Mouse (Mus musculus) heart, postnatal 0 days (tissue): Measurements from ENCODE around the gene Lclat1. TPM values are rescaled to one million over a fixed set of nuclear protein-coding genes. Genes with fewer than 3 reads are reported as not detected.
A peak's percentile ranks its signal among the peaks of the same experiment; 100 is the strongest.

ENCODE experiments used
- ATAC-seq: fragments of 200-750 bp; cut with Nextera tagmentation; 2 replicates; pipeline ENCODE4 v1.8.0; 2017; ENCODE audit warnings: low read depth, moderate number of reproducible peaks, moderate library complexity; ENCODE audit not compliant: insufficient read depth
- DNase-seq: peaks from one replicate; pipeline ENCODE4 v3.0.0-alpha.2; 2016; ENCODE audit warnings: low spot score
- H3K27ac ChIP-seq: fragments of 300-500 bp; sonication (generic); 2 replicates; pipeline ENCODE4 v1.5.1; 2014; ENCODE audit warnings: low read depth, mild to moderate bottlenecking
- H3K27me3 ChIP-seq: fragments of 300-500 bp; sonication (generic); 2 replicates; pipeline ENCODE4 v1.6.1; 2014; ENCODE audit warnings: low read length, mixed read lengths; ENCODE audit not compliant: control insufficient read depth, insufficient read depth
- H3K36me3 ChIP-seq: fragments of 300-500 bp; sonication (generic); replicated peaks from 2 replicates; pipeline ENCODE4 v1.6.1; 2014; ENCODE audit warnings: low read length, mixed read lengths; ENCODE audit not compliant: control insufficient read depth, insufficient read depth
- H3K4me1 ChIP-seq: fragments of 300-500 bp; sonication (generic); 2 replicates; pipeline ENCODE4 v1.6.1; 2014; ENCODE audit warnings: antibody characterized with exemption; ENCODE audit not compliant: control insufficient read depth, insufficient read depth
- H3K4me2 ChIP-seq: fragments of 300-500 bp; sonication (generic); 2 replicates; pipeline ENCODE4 v1.6.1; 2014; ENCODE audit warnings: low read depth, mild to moderate bottlenecking, low read length, moderate library complexity
- H3K4me3 ChIP-seq: fragments of 300-500 bp; sonication (generic); 2 replicates; pipeline ENCODE4 v1.5.1; 2014; ENCODE audit warnings: low read depth, low read length
- H3K9ac ChIP-seq: fragments of 300-500 bp; sonication (generic); replicated peaks from 2 replicates; pipeline ENCODE4 v1.6.1; 2014; ENCODE audit warnings: low read depth, low read length, mixed read lengths
- H3K9me3 ChIP-seq: fragments of 300-500 bp; sonication (generic); replicated peaks from 2 replicates; pipeline ENCODE4 v1.6.1; 2016; ENCODE audit warnings: low read length; ENCODE audit not compliant: control insufficient read depth
- CTCF ChIP-seq: IDR thresholded peaks from 2 replicates; pipeline ENCODE4 v1.5.1; 2016; ENCODE audit warnings: antibody characterized with exemption, control low read depth, low read depth
- EP300 ChIP-seq: IDR thresholded peaks from 2 replicates; pipeline ENCODE4 v1.6.1; 2016; ENCODE audit warnings: antibody characterized with exemption, low read depth
- WGBS: fragments of 180-500 bp; shearing (Covaris S2); extraction: QIAGEN DNeasy Blood & Tissue Kit; methylation state at CpG from one replicate; pipeline ENCODE4 v1.1.7; 2014; 5-methylcytosine and 5-hydroxymethylcytosine counted together
- polyA plus RNA-seq: library from polyadenylated mRNA; unstranded; fragments of >200 nt; fragmentation: Nextera tagmentation; extraction: Ambion mirVana; gene quantifications from 2 replicates; pipeline ENCODE4 v1.2.1, GENCODE M21; 2015
- total RNA-seq: library from RNA; depleted of rRNA; stranded (reverse); fragments of >200 nt; gene quantifications from 2 replicates; pipeline ENCODE4 v1.2.3, GENCODE M21; 2014; ENCODE audit warnings: low replicate concordance

The Lclat1 gene
- total and polyA plus RNA-seq, 2 experiments from 2014 or later, result 31.5 to 218 TPM

GRCm38 (mm10) chr17:73126903-73127302, 19.1 kb downstream of the Lclat1 start:
- DNase-seq, result no peak
- ATAC-seq, result no peak
- H3K27me3 ChIP-seq, result no peaks in the 10 kb centered on the region
- H3K4me2 ChIP-seq, result peak overlapping the region; percentile 26; the same call in 1 of the 2 replicates
- no peaks in the 10 kb centered on the region for H3K36me3 ChIP-seq
- peaks cover 26% of the 10 kb centered on the region for H3K4me1 ChIP-seq
- no peaks in the 10 kb centered on the region for H3K9me3 ChIP-seq
- H3K9ac ChIP-seq, result no peak overlapping the region
- H3K27ac ChIP-seq, result peak overlapping the region; percentile 73
- TF ChIP-seq CTCF (no peak), EP300 (no peak)
- no peak overlapping the region for H3K4me3 ChIP-seq

GRCm38 (mm10) chr17:73136562-73137484, 29.0 kb downstream of the Lclat1 start:
- H3K27me3 ChIP-seq, result no peaks in the 10 kb centered on the region
- H3K4me1 ChIP-seq, result peaks cover 8% of the 10 kb centered on the region; the same call in 1 of the 2 replicates
- 57% methylated on average over 5 of the region's 5 CpGs for WGBS
- H3K27ac ChIP-seq, result no peak overlapping the region
- no peaks in the 10 kb centered on the region for H3K9me3 ChIP-seq
- ATAC-seq (no peak), DNase-seq (no peak)
- H3K9ac ChIP-seq, result no peak overlapping the region
- TF ChIP-seq EP300, result no peak
- H3K36me3 ChIP-seq, result no peaks in the 10 kb centered on the region
- H3K4me3 ChIP-seq, result no peak overlapping the region
- H3K4me2 ChIP-seq, result no peak overlapping the region

- Histone ChIP-seq H3K9me3 (no peaks in the 10 kb centered on the region), H3K4me2 (no peak overlapping the region), H3K27me3 (no peaks in the 10 kb centered on the region), H3K27ac (no peak overlapping the region), H3K4me1 (peaks cover 8% of the 10 kb centered on the region; the same call in 1 of the 2 replicates), H3K9ac (no peak overlapping the region), H3K4me3 (no peak overlapping the region), H3K36me3 (no peaks in the 10 kb centered on the region)
- TF ChIP-seq CTCF, result no peak
- no peak for TF ChIP-seq EP300
- DNase-seq (no peak), ATAC-seq (no peak)
- 86% methylated on average over 3 of the region's 3 CpGs for WGBS
These were observed 30.4 kb downstream of the Lclat1 start for GRCm38 (mm10) chr17:73138217-73138616.

GRCm38 (mm10) chr17:73142029-73142428, 34.2 kb downstream of the Lclat1 start:
- no peak overlapping the region for H3K27ac ChIP-seq
- no peaks in the 10 kb centered on the region for H3K9me3 ChIP-seq
- H3K36me3 ChIP-seq, result no peaks in the 10 kb centered on the region
- DNase-seq (no peak), ATAC-seq (no peak)
- H3K9ac ChIP-seq, result no peak overlapping the region
- TF ChIP-seq CTCF (no peak), EP300 (no peak)
- no peaks in the 10 kb centered on the region for H3K27me3 ChIP-seq
- no peak overlapping the region for H3K4me2 ChIP-seq
- H3K4me1 ChIP-seq, result no peaks in the 10 kb centered on the region
- no peak overlapping the region for H3K4me3 ChIP-seq
- 80% methylated on average over 4 of the region's 4 CpGs for WGBS

GRCm38 (mm10) chr17:73142445-73142844, 34.7 kb downstream of the Lclat1 start:
- no peak for ATAC-seq
- H3K27me3 ChIP-seq, result no peaks in the 10 kb centered on the region
- H3K27ac ChIP-seq, result no peak overlapping the region
- no peak for TF ChIP-seq EP300
- no peak for TF ChIP-seq CTCF
- no peak overlapping the region for H3K9ac ChIP-seq
- no peak for DNase-seq
- H3K4me1 ChIP-seq, result no peaks in the 10 kb centered on the region
- H3K9me3 ChIP-seq, result no peaks in the 10 kb centered on the region
- WGBS, result 10% methylated on average over 2 of the region's 2 CpGs
- H3K4me2 ChIP-seq, result no peak overlapping the region
- no peaks in the 10 kb centered on the region for H3K36me3 ChIP-seq
- H3K4me3 ChIP-seq, result no peak overlapping the region
